Mouse (Mus musculus) myocyte (in vitro differentiated cells): ENCODE data around the gene Gm26727.

Experiments
- CEBPB ChIP-seq: IDR thresholded peaks from 2 replicates; pipeline ENCODE4 v1.6.1; 2011; ENCODE audit warnings: mild to moderate bottlenecking, moderate library complexity; ENCODE audit not compliant: poor library complexity, insufficient read depth, severe bottlenecking
- MAX ChIP-seq: IDR thresholded peaks from one replicate; pipeline ENCODE4 v1.6.1; 2011; ENCODE audit warnings: low read depth, mild to moderate bottlenecking, control low read depth
- MYOD1 ChIP-seq, 3 experiments: IDR thresholded peaks; one replicate each; pipeline ENCODE4 v1.6.1; 2011; ENCODE audit warnings: control low read depth in 2 of 3, low read depth in 2 of 3, mild to moderate bottlenecking in 2 of 3, moderate library complexity in 1 of 3; ENCODE audit not compliant: insufficient read length in 2 of 3, control insufficient read depth in 1 of 3
- MYOG ChIP-seq, 3 experiments: IDR thresholded peaks; one replicate each; pipeline ENCODE4 v1.6.1; 2011; ENCODE audit warnings: control low read depth in 2 of 3, low read depth in 2 of 3, mild to moderate bottlenecking in 2 of 3; ENCODE audit not compliant: insufficient read length in 2 of 3, control insufficient read depth in 1 of 3, insufficient read depth in 1 of 3
- POLR2A ChIP-seq: IDR thresholded peaks from one replicate; pipeline ENCODE4 v1.6.1; 2011; ENCODE audit warnings: low read depth, mild to moderate bottlenecking, control low read depth, moderate library complexity; ENCODE audit not compliant: insufficient read length
- POLR2AphosphoS2 ChIP-seq: IDR thresholded peaks from one replicate; pipeline ENCODE4 v1.6.1; 2011; ENCODE audit warnings: low read depth, control low read depth; ENCODE audit not compliant: insufficient read length
- TCF12 ChIP-seq: IDR thresholded peaks from one replicate; pipeline ENCODE4 v1.6.1; 2011; ENCODE audit warnings: mild to moderate bottlenecking, control low read depth; ENCODE audit not compliant: poor library complexity, insufficient read depth, severe bottlenecking
- USF1 ChIP-seq: IDR thresholded peaks from one replicate; pipeline ENCODE4 v1.6.1; 2011; ENCODE audit warnings: low read depth, mild to moderate bottlenecking, control low read depth, moderate library complexity

DNA sequence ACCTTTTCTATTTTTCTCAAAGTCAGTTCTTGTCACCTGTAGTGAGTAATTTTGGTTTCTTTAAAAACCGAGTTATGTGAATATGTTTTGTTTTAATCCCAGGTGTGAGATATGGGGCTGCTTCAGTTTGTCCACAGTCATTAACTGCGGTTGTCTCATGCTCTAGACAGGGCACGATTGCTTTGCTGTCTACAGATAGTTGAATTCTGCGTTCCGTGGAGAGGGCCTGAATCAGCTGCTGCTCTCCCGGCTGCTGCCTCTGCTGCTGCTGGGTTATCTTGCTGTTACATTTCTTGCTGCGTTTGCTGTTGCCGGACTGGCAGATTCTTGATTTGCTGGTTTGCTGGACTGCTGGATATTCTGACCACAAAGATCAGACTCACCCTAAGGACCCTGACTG lies 5.3 kb upstream of the Gm26727 start:
- TF ChIP-seq POLR2A (no peak), USF1 (no peak), MAX (no peak), POLR2AphosphoS2 (no peak), TCF12 (no peak), MYOG (IDR thresholded peaks at IDR 0.05; ENCODE audit: control insufficient read depth in 1 of 3, insufficient read depth in 1 of 3, insufficient read length in 2 of 3, low read depth in 2 of 3) (no peak), CEBPB (no peak), MYOD1 (IDR thresholded peaks at IDR 0.05; ENCODE audit: control insufficient read depth in 1 of 3, insufficient read length in 2 of 3, low read depth in 2 of 3) (no peak)
